Mouse (Mus musculus) megakaryocyte, embryonic 14.5 days (primary cell): ENCODE results near the gene Galnt2.

Experiments used
- FLI1 ChIP-seq: IDR thresholded peaks from 2 replicates; pipeline ENCODE4 v1.6.1; 2012; ENCODE audit warnings: low read length, inconsistent platforms, mixed read lengths
- GATA1 ChIP-seq: IDR thresholded peaks from 3 replicates; pipeline ENCODE4 v1.6.1; 2012; ENCODE audit warnings: mixed read lengths, low read length, inconsistent platforms, borderline replicate concordance

DNA sequence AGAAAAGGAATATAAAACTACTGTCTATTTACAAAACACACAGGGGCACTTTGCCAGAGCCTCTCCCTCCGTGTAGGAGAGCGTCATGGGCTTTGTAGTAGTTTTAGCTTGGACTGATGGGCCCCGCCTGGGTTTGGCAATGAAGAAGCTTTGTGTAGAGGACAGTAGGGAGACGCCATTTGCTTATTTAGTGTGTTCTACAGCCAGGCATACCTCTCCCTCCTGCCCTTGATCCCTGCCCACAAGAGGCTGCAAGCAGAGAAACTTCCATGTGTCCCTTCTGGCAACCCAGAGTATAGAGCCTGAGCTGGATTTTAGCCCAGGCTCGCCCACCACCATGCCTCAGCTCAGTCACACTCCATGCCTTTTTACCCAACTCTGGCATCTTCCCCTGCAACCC is 49.4 kb upstream of the Galnt2 start:
- TF ChIP-seq GATA1 = no peak
- no peak for TF ChIP-seq FLI1
